Mouse (Mus musculus): Measurements from ENCODE around the gene C2cd2. TPM values are rescaled to one million over a fixed set of nuclear protein-coding genes. Genes with fewer than 3 reads are reported as not detected.

C2cd2 gene
- polyA plus RNA-seq, 1 experiment from 2014 or later, result 16.7 TPM

DNA sequence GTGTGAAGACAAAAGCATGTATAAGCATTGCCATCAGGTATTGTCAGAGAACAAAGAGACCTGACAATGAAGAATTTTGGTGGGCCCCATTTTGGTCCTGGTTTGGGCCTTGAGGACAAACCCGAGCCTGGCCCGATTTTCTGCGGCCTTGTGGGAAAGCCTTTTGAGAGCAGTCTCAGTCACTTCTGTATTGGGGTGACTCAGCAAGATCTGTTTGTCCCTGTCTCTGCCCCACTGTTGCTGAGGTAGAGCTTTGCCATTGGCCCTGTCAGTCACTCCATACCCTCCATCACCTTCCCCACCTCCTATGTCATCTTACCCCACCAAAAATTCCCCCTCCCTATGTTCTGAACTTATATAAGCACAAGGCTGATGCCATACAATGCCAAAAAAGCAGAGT lies 15.3 kb upstream of the C2cd2 start:
- Histone ChIP-seq H3K9ac (ENCODE audit: low read length) (no peak overlapping the region), H3K9me3 (ENCODE audit: control insufficient read depth, low read length) (no peaks in the 10 kb centered on the region), H3K4me3 (ENCODE audit: low read depth, low read length) (no peak overlapping the region), H3K27ac (ENCODE audit: low read depth) (no peak overlapping the region), H3K4me1 (replicated peaks; ENCODE audit: control insufficient read depth, insufficient read depth, low read length) (no peaks in the 10 kb centered on the region), H3K27me3 (replicated peaks; ENCODE audit: control insufficient read depth, insufficient read depth, low read length) (no peaks in the 10 kb centered on the region), H3K4me2 (ENCODE audit: low read length) (no peak overlapping the region), H3K36me3 (ENCODE audit: control insufficient read depth, insufficient read depth, low read length) (no peaks in the 10 kb centered on the region)
- ATAC-seq (replicated peaks; ENCODE audit: low FRiP score, low TSS enrichment, low read depth), result no peak
- DNase-seq (ENCODE audit: low spot score), result no peak
- 90% methylated on average over 3 of the region's 3 CpGs for WGBS

DNA sequence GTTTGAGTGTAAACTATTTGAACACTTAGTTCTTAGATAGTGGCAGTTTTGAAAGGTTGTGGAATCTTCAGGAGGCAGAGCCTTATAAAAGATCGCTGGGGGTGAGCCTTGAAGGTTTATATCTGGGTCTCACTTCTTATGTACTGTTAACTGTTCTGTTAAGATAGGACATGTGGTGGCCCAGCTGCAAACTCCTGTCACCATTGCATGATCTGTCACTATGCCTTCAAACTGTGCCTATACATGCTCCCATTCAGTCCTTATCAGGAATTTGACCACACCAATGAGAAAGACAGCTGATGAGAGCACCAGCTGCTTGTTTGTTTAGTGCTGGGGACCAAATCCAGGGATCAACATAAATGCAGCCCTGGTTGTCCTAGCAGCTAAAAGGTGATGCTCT lies 14.9 kb upstream of the C2cd2 start:
- no peak overlapping the region for H3K4me2 ChIP-seq (ENCODE audit: low read length)
- DNase-seq (ENCODE audit: low spot score), result no peak
- no peak overlapping the region for H3K9ac ChIP-seq (ENCODE audit: low read length)
- H3K9me3 ChIP-seq (ENCODE audit: control insufficient read depth, low read length), result no peaks in the 10 kb centered on the region
- H3K36me3 ChIP-seq (ENCODE audit: control insufficient read depth, insufficient read depth, low read length), result no peaks in the 10 kb centered on the region
- no peak for ATAC-seq (replicated peaks; ENCODE audit: low FRiP score, low TSS enrichment, low read depth)
- H3K27ac ChIP-seq (ENCODE audit: low read depth), result no peak overlapping the region
- H3K27me3 ChIP-seq (replicated peaks; ENCODE audit: control insufficient read depth, insufficient read depth, low read length), result no peaks in the 10 kb centered on the region
- H3K4me3 ChIP-seq (ENCODE audit: low read depth, low read length), result no peak overlapping the region
- no peaks in the 10 kb centered on the region for H3K4me1 ChIP-seq (replicated peaks; ENCODE audit: control insufficient read depth, insufficient read depth, low read length)
- WGBS, result 76% methylated on average over 1 of the region's 1 CpGs

DNA sequence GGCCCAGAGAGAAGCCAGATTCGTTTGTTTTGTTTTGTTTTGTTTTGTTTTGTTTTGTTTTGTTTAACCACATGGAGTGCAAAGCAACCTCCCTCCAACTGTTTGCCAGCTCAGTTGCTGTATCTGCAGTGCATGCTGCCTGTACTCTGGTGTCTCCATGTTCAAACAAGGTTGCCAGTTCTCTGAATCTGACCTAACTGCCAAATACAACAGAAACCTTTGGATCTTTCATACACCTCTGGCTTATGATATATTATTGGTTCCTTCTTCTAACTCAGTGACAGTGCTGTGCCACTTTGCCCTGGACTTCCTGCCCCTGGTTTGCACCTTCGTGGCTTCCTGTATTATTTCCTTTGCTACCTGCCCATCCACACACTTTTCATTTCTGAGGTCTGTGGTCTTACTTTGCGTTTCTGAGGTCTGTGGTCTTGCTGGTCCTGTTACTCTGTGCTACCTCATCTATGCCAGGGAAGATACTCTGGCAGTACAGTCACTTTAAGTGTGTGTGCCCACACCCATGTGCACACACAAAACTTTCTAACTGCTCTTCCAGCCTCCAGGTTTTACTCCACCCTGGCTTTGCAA lies 1.6 kb upstream of the C2cd2 start:
- no peaks in the 10 kb centered on the region for H3K4me1 ChIP-seq (replicated peaks; ENCODE audit: control insufficient read depth, insufficient read depth, low read length)
- no peak for DNase-seq (ENCODE audit: low spot score)
- H3K4me2 ChIP-seq (ENCODE audit: low read length), result no peak overlapping the region
- no peak overlapping the region for H3K27ac ChIP-seq (ENCODE audit: low read depth)
- no peaks in the 10 kb centered on the region for H3K27me3 ChIP-seq (replicated peaks; ENCODE audit: control insufficient read depth, insufficient read depth, low read length)
- no peaks in the 10 kb centered on the region for H3K36me3 ChIP-seq (ENCODE audit: control insufficient read depth, insufficient read depth, low read length)
- ATAC-seq (replicated peaks; ENCODE audit: low FRiP score, low TSS enrichment, low read depth), result no peak
- H3K9ac ChIP-seq (ENCODE audit: low read length), result no peak overlapping the region
- 80% methylated on average over 3 of the region's 3 CpGs for WGBS
- no peaks in the 10 kb centered on the region for H3K9me3 ChIP-seq (ENCODE audit: control insufficient read depth, low read length)
- H3K4me3 ChIP-seq (ENCODE audit: low read depth, low read length), result no peak overlapping the region

DNA sequence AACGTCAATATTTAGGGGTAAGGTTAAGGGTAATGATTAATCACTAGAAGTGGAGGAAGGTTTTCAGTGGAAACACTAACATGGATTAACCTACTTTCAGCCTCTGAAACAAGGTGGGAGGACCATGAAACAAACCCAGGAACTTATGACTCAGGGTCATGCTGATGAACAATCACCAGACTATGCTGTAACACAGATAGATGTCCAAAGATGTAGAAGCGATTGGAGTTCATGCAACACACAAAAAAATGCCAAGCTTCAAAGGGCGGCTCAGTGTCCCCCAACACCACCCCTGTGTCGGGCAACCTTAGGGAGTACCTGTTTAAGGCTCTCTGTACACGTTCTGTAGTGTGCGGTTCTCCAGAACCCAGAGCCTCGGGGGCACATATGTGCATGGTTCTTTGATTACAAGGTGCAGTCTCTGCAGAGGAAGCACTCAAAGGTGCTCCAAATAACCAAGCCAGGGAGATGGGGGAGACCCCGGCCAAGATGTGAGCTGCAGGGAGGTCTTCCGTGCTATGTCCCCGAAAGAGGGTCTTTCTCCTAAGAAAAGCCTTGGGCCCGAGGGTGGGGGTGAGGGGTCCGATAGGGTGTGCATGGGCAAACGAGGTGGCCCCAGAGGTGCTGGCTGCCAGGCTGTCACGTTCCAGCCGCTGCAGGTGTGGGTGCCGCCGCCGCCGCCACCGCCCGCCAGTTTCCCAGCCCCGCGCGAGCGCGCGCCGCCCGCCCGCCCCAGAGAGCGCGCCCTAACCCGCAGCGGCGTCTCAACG lies 832 bp downstream of the C2cd2 start:
- Histone ChIP-seq H3K9ac (ENCODE audit: low read length) (peak overlapping the region; percentile 86), H3K4me3 (ENCODE audit: low read depth, low read length) (peak overlapping the region; percentile 81), H3K27ac (ENCODE audit: low read depth) (peak overlapping the region; percentile 99), H3K27me3 (replicated peaks; ENCODE audit: control insufficient read depth, insufficient read depth, low read length) (no peaks in the 10 kb centered on the region), H3K36me3 (ENCODE audit: control insufficient read depth, insufficient read depth, low read length) (peaks cover 9% of the 10 kb centered on the region), H3K9me3 (ENCODE audit: control insufficient read depth, low read length) (no peaks in the 10 kb centered on the region), H3K4me2 (ENCODE audit: low read length) (peak overlapping the region; percentile 78), H3K4me1 (replicated peaks; ENCODE audit: control insufficient read depth, insufficient read depth, low read length) (no peaks in the 10 kb centered on the region)
- ATAC-seq (replicated peaks; ENCODE audit: low FRiP score, low TSS enrichment, low read depth) (peak; percentile 7; the same call in 1 of the 2 replicates), DNase-seq (ENCODE audit: low spot score) (no peak)
- 12% methylated on average over 19 of the region's 36 CpGs for WGBS

DNA sequence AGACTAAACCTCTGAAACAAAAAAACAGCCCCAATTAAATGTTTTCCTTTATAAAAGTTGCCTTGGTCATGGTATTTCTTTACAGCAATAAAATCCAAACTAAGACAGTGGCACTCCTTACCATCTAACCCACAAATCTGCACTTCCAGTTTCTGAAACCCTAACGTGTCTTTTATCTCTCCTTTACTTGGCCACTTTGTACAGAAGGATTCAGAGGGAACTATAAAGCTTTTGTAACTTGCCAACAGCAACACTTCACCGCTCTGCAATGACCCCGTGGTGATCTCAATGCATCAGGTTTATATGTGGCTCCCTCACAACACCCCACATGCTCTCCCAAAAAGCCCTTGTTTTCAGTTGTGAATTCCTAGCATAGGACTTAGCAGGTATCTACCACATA lies 2.0 kb downstream of the C2cd2 start:
- H3K27ac ChIP-seq (ENCODE audit: low read depth), result no peak overlapping the region

DNA sequence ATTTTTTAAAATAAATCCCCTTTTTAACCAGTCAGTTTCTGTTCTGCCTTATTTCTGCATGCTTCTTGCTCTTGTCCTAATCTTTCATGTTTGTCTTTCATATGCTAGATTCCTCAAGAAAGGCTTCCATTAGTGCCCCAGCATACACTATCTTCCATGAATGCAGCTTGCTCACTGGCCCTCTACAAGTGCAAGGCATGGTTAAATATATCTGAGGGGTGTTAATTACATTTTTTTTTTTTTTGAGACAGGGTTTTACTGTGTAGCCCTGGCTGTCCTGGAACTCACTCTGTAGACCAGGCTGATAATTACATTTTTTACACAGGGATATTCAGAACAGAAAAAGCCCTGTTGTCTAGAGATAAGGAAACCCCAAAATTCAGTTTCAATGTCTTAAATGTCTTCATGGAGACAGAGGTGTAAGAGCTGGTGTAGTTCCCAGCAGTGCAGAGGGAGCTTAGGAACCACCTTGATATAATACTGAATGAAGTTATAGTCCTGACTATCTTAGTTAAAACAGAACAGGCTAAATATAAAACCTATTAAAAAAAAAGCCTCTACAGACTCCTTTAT lies 3.9 kb downstream of the C2cd2 start:
- Histone ChIP-seq H3K9ac (ENCODE audit: low read length) (no peak overlapping the region), H3K4me3 (ENCODE audit: low read depth, low read length) (no peak overlapping the region), H3K27me3 (replicated peaks; ENCODE audit: control insufficient read depth, insufficient read depth, low read length) (no peaks in the 10 kb centered on the region), H3K4me2 (ENCODE audit: low read length) (no peak overlapping the region), H3K4me1 (replicated peaks; ENCODE audit: control insufficient read depth, insufficient read depth, low read length) (no peaks in the 10 kb centered on the region), H3K36me3 (ENCODE audit: control insufficient read depth, insufficient read depth, low read length) (peaks cover 40% of the 10 kb centered on the region), H3K9me3 (ENCODE audit: control insufficient read depth, low read length) (no peaks in the 10 kb centered on the region), H3K27ac (ENCODE audit: low read depth) (no peak overlapping the region)
- DNase-seq (ENCODE audit: low spot score) (no peak), ATAC-seq (replicated peaks; ENCODE audit: low FRiP score, low TSS enrichment, low read depth) (no peak)

More for the DNA sequence above, 2.0 kb downstream of the C2cd2 start:
- ATAC-seq (replicated peaks; ENCODE audit: low FRiP score, low TSS enrichment, low read depth) (no peak), DNase-seq (ENCODE audit: low spot score) (no peak)
- no peaks in the 10 kb centered on the region for H3K9me3 ChIP-seq (ENCODE audit: control insufficient read depth, low read length)
- 94% methylated on average over 3 of the region's 3 CpGs for WGBS
- no peak overlapping the region for H3K4me3 ChIP-seq (ENCODE audit: low read depth, low read length)
- no peaks in the 10 kb centered on the region for H3K4me1 ChIP-seq (replicated peaks; ENCODE audit: control insufficient read depth, insufficient read depth, low read length)
- no peak overlapping the region for H3K9ac ChIP-seq (ENCODE audit: low read length)
- no peak overlapping the region for H3K4me2 ChIP-seq (ENCODE audit: low read length)
- no peaks in the 10 kb centered on the region for H3K27me3 ChIP-seq (replicated peaks; ENCODE audit: control insufficient read depth, insufficient read depth, low read length)
- H3K36me3 ChIP-seq (ENCODE audit: control insufficient read depth, insufficient read depth, low read length), result peaks cover 21% of the 10 kb centered on the region

DNA sequence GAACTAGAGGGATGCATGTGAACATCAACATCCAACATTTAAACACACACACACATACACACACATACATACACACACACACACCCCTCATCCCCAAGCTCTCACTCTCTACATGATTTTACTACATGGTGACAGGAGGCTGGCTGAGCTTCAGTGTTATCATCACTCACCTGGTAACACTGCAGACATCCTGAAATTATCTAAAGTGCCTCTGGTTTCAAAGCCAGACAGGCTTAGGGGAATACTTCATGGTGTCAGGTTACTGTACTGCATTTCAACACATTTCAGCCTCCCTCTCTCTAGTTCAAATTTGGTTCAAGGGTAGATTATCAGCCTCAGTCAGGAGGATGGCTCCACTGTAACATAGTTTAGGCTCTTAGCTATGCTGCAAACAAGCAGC lies 4.8 kb downstream of the C2cd2 start:
- no peak overlapping the region for H3K4me2 ChIP-seq (ENCODE audit: low read length)
- H3K27me3 ChIP-seq (replicated peaks; ENCODE audit: control insufficient read depth, insufficient read depth, low read length), result no peaks in the 10 kb centered on the region
- no peaks in the 10 kb centered on the region for H3K4me1 ChIP-seq (replicated peaks; ENCODE audit: control insufficient read depth, insufficient read depth, low read length)
- ATAC-seq (replicated peaks; ENCODE audit: low FRiP score, low TSS enrichment, low read depth) (no peak), DNase-seq (ENCODE audit: low spot score) (no peak)
- no peak overlapping the region for H3K4me3 ChIP-seq (ENCODE audit: low read depth, low read length)
- no peak overlapping the region for H3K27ac ChIP-seq (ENCODE audit: low read depth)
- peaks cover 49% of the 10 kb centered on the region for H3K36me3 ChIP-seq (ENCODE audit: control insufficient read depth, insufficient read depth, low read length)
- H3K9ac ChIP-seq (ENCODE audit: low read length), result no peak overlapping the region
- no peaks in the 10 kb centered on the region for H3K9me3 ChIP-seq (ENCODE audit: control insufficient read depth, low read length)

DNA sequence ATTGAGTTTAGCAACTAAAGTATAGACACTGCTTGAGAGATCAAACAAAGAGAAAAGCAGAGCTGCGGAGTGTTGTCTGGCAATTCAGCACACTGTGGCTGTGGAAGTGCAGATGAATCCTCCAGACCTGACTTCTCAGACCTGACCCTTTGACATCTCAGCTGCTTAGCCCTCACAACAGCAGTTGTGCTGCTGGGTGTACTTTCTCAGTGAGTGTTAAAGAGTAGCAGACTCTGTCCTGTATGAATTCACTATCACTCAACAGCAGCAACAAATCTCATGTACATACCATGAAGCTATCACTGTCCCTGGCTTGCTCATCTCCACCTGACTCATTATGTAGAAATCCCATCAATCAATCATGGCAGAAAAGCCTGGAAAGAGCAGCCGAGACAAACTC lies 6.4 kb downstream of the C2cd2 start:
- WGBS, result 75% methylated on average over 2 of the region's 2 CpGs
- no peak overlapping the region for H3K4me2 ChIP-seq (ENCODE audit: low read length)
- no peaks in the 10 kb centered on the region for H3K9me3 ChIP-seq (ENCODE audit: control insufficient read depth, low read length)
- no peak overlapping the region for H3K4me3 ChIP-seq (ENCODE audit: low read depth, low read length)
- no peak overlapping the region for H3K27ac ChIP-seq (ENCODE audit: low read depth)
- no peak overlapping the region for H3K9ac ChIP-seq (ENCODE audit: low read length)
- no peaks in the 10 kb centered on the region for H3K4me1 ChIP-seq (replicated peaks; ENCODE audit: control insufficient read depth, insufficient read depth, low read length)
- no peaks in the 10 kb centered on the region for H3K27me3 ChIP-seq (replicated peaks; ENCODE audit: control insufficient read depth, insufficient read depth, low read length)
- DNase-seq (ENCODE audit: low spot score) (no peak), ATAC-seq (replicated peaks; ENCODE audit: low FRiP score, low TSS enrichment, low read depth) (no peak)
- peaks cover 65% of the 10 kb centered on the region for H3K36me3 ChIP-seq (ENCODE audit: control insufficient read depth, insufficient read depth, low read length)

DNA sequence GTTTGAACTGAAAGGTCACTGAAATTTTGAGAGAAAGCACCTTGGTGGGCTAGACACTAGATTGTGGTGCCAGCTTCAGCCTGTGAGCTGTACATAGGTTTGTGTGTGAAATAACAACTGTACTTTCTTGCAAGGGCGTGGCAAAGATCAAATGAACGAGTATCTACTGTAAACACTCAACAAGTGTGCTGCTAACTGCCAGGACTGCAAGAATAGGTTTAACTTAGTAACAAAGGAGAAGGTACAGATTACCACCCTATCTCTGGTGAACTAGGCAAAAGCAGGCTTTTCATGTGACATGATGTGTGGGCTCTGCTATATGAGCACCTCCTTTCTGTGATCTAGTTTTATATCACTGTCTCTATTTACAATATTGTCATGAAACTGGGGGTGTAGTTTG lies 9.1 kb downstream of the C2cd2 start:
- no peaks in the 10 kb centered on the region for H3K27me3 ChIP-seq (replicated peaks; ENCODE audit: control insufficient read depth, insufficient read depth, low read length)
- peaks cover 92% of the 10 kb centered on the region for H3K36me3 ChIP-seq (ENCODE audit: control insufficient read depth, insufficient read depth, low read length)
- H3K9ac ChIP-seq (ENCODE audit: low read length), result no peak overlapping the region
- H3K4me3 ChIP-seq (ENCODE audit: low read depth, low read length), result no peak overlapping the region
- no peak overlapping the region for H3K4me2 ChIP-seq (ENCODE audit: low read length)
- DNase-seq (ENCODE audit: low spot score) (no peak), ATAC-seq (replicated peaks; ENCODE audit: low FRiP score, low TSS enrichment, low read depth) (no peak)
- no peak overlapping the region for H3K27ac ChIP-seq (ENCODE audit: low read depth)
- no peaks in the 10 kb centered on the region for H3K4me1 ChIP-seq (replicated peaks; ENCODE audit: control insufficient read depth, insufficient read depth, low read length)
- H3K9me3 ChIP-seq (ENCODE audit: control insufficient read depth, low read length), result no peaks in the 10 kb centered on the region
- WGBS, result 81% methylated on average over 2 of the region's 2 CpGs

All from intestine, embryonic 14.5 days (tissue).